Mouse (Mus musculus) myocyte (in vitro differentiated cells): Measurements from ENCODE around the gene Zfp335.
"Not testable (repeated sequence)": the region's sequence is repeated elsewhere in the genome, so short reads cannot be mapped to it uniquely, and the experiment has no call there.

Source experiments
- CEBPB ChIP-seq: IDR thresholded peaks from 2 replicates; pipeline ENCODE4 v1.6.1; 2011; ENCODE audit warnings: mild to moderate bottlenecking, moderate library complexity; ENCODE audit not compliant: poor library complexity, insufficient read depth, severe bottlenecking
- MAX ChIP-seq: IDR thresholded peaks from one replicate; pipeline ENCODE4 v1.6.1; 2011; ENCODE audit warnings: low read depth, mild to moderate bottlenecking, control low read depth
- POLR2A ChIP-seq: IDR thresholded peaks from one replicate; pipeline ENCODE4 v1.6.1; 2011; ENCODE audit warnings: low read depth, mild to moderate bottlenecking, control low read depth, moderate library complexity; ENCODE audit not compliant: insufficient read length
- SRF ChIP-seq: IDR thresholded peaks from one replicate; pipeline ENCODE4 v1.6.1; 2011; ENCODE audit warnings: low read depth; ENCODE audit not compliant: control insufficient read depth, insufficient read length

- TF ChIP-seq POLR2A, MAX, CEBPB, SRF: not testable (repeated sequence)
Observed at GRCm38 (mm10) chr2:164875648-164876047, 35.9 kb downstream of the Zfp335 start.
